ENCODE assay signal across 31 mouse cellular contexts in the genomic region with DNA sequence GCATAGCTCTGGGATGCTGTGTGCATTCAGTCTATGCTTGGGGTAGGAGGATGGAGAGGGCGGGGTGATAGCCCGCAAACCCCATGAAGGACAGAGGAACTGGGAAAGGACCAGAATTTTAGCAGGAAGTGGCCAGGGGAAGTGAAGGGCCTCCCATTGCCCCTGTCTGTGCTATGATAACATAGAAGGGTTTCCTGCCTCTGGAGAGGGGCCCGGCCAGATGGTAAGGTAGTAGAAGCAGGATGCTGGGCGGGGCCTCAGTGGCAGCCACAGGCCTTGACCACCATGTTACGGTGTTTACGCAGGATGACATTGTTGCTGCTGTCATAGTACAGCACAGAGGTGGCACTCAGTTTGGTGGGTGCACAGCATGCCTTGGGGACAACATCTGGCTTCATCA. TPM values are rescaled to one million over a fixed set of nuclear protein-coding genes. Genes with fewer than 3 reads are reported as not detected.
DNase-seq lines count a peak whose midpoint lies in the region; ATAC-seq and TF ChIP-seq lines count a peak whose summit lies in the region.
"Had no signal": no experiment of that assay in that cellular context is flagged by ENCODE, and none has a peak within 500 bp of the region (broad histone marks: within the 10 kb centered on the region; RNA-seq: fewer than 3 reads in every experiment).

No protein-coding gene starts in this region.

- H3K27ac ChIP-seq in kidney, embryonic 16.5 days (ENCODE audit: low read length) = no peak overlapping the region
- H3K27ac ChIP-seq in kidney, adult 2 months (ENCODE audit: insufficient read depth, low read depth, low read length) = no peak overlapping the region
- 0 out of 2 replicates have a peak overlapping the region, but pooled peaks have one; percentile 32 for H3K27ac ChIP-seq in liver, embryonic 13.5 days
- H3K27ac ChIP-seq: embryonic facial prominence, embryonic 12.5 days; forebrain, embryonic 15.5 days; limb, embryonic 10.5 days; macrophage; stomach, embryonic 15.5 days had no signal

- no peaks in the 10 kb centered on the region for H3K36me3 ChIP-seq in kidney, embryonic 16.5 days (ENCODE audit: insufficient read depth, low read length)
- no peaks in the 10 kb centered on the region for H3K36me3 ChIP-seq in kidney, adult 2 months (ENCODE audit: control insufficient read depth, insufficient read depth, low read length)
- no peaks in the 10 kb centered on the region for H3K36me3 ChIP-seq in liver, embryonic 13.5 days
- H3K36me3 ChIP-seq: embryonic facial prominence, embryonic 12.5 days; forebrain, embryonic 15.5 days; limb, embryonic 10.5 days; stomach, embryonic 15.5 days had no signal

- no peak overlapping the region for H3K4me2 ChIP-seq in kidney, embryonic 16.5 days (replicated peaks; ENCODE audit: low read depth, low read length)
- H3K4me2 ChIP-seq in liver, embryonic 13.5 days = no peak overlapping the region
- H3K4me2 ChIP-seq: embryonic facial prominence, embryonic 12.5 days; forebrain, embryonic 15.5 days; stomach, embryonic 15.5 days had no signal

- H3K27me3 ChIP-seq in kidney, embryonic 16.5 days (ENCODE audit: insufficient read depth, low read length) = no peaks in the 10 kb centered on the region
- H3K27me3 ChIP-seq in kidney, adult 2 months (replicated peaks; ENCODE audit: control insufficient read depth, insufficient read depth, low read length) = no peaks in the 10 kb centered on the region
- H3K27me3 ChIP-seq in liver, embryonic 13.5 days = no peaks in the 10 kb centered on the region
- H3K27me3 ChIP-seq: embryonic facial prominence, embryonic 12.5 days; forebrain, embryonic 15.5 days; stomach, embryonic 15.5 days had no signal

- TF ChIP-seq CTCF in kidney, adult 2 months (conservative IDR thresholded peaks at IDR 0.05; ENCODE audit: insufficient read depth, insufficient read length, low read depth, low read length) = no peak

- no peaks in the 10 kb centered on the region for H3K4me1 ChIP-seq in kidney, embryonic 16.5 days (ENCODE audit: insufficient read depth, low read length)
- H3K4me1 ChIP-seq in kidney, adult 2 months (ENCODE audit: control insufficient read depth, insufficient read depth, low read length) = no peaks in the 10 kb centered on the region
- H3K4me1 ChIP-seq in liver, embryonic 13.5 days (replicated peaks) = peaks cover 18% of the 10 kb centered on the region; the same call in 1 of the 2 replicates
- H3K4me1 ChIP-seq: embryonic facial prominence, embryonic 12.5 days; forebrain, embryonic 15.5 days; stomach, embryonic 15.5 days had no signal

- TF ChIP-seq POLR2A in kidney, adult 2 months (IDR thresholded peaks at IDR 0.05; ENCODE audit: low read depth, low read length) = no peak

- H3K9ac ChIP-seq in kidney, embryonic 16.5 days (replicated peaks; ENCODE audit: low read length) = no peak overlapping the region
- H3K9ac ChIP-seq in liver, embryonic 13.5 days = no peak overlapping the region
- H3K9ac ChIP-seq: embryonic facial prominence, embryonic 12.5 days; forebrain, embryonic 15.5 days; stomach, embryonic 15.5 days had no signal

- peak; percentile 26; the same call in 1 of the 2 replicates for ATAC-seq in kidney, embryonic 16.5 days (ENCODE audit: low FRiP score, low TSS enrichment)
- ATAC-seq in common myeloid progenitor, adult 5-6 weeks (replicated peaks; ENCODE audit: low read depth, poor library complexity, severe bottlenecking) = peak; percentile 95
- ATAC-seq in liver, embryonic 13.5 days (ENCODE audit: low read depth) = peak; percentile 62
- peak; percentile 83 for ATAC-seq in megakaryocyte progenitor cell, adult 5-6 weeks (replicated peaks; ENCODE audit: poor library complexity)
- no peak for ATAC-seq in erythroblast, adult 5-6 weeks (replicated peaks; ENCODE audit: low FRiP score, poor library complexity, severe bottlenecking)
- ATAC-seq: forebrain, embryonic 15.5 days; hindbrain, embryonic 16.5 days had no signal

- WGBS in kidney, embryonic 16.5 days = 73% methylated on average over 6 of the region's 6 CpGs
- WGBS in kidney, adult 2 months = 79% methylated on average over 6 of the region's 6 CpGs
- 22% methylated on average over 6 of the region's 6 CpGs for WGBS in liver, embryonic 13.5 days (ENCODE audit: insufficient replicate concordance)

- no peak for DNase-seq in kidney, adult 2 months
- no peak for DNase-seq in liver, embryonic 13.5 days
- DNase-seq in left cerebral cortex, adult 8-10 months (ENCODE audit: low spot score in 2 of 2) = no peak
- DNase-seq in cerebellum, adult 18-20 months = no peak
- DNase-seq: B cell, adult 2 months; cerebellum, adult 9-10 months; gastrocnemius, postnatal 25 days; kidney, adult 11 months; kidney, postnatal 10 days; lung, adult 18-20 months; midbrain, embryonic 14.5 days; right cerebral cortex, postnatal 14 days; thymus, adult 2 months had no signal

- H3K4me3 ChIP-seq in kidney, embryonic 16.5 days (ENCODE audit: low read length) = no peak overlapping the region
- H3K4me3 ChIP-seq in kidney, adult 2 months (ENCODE audit: insufficient read depth, low read depth, low read length) = no peak overlapping the region
- H3K4me3 ChIP-seq in liver, embryonic 13.5 days (replicated peaks) = no peak overlapping the region
- H3K4me3 ChIP-seq: embryonic facial prominence, embryonic 12.5 days; forebrain, embryonic 15.5 days; limb, embryonic 10.5 days; myocyte; stomach, embryonic 15.5 days had no signal

- H3K9me3 ChIP-seq in kidney, embryonic 16.5 days (ENCODE audit: low read length) = no peaks in the 10 kb centered on the region
- H3K9me3 ChIP-seq in liver, embryonic 13.5 days (replicated peaks) = no peaks in the 10 kb centered on the region
- H3K9me3 ChIP-seq: embryonic facial prominence, embryonic 12.5 days; forebrain, embryonic 15.5 days; limb, embryonic 10.5 days; stomach, embryonic 15.5 days had no signal

RNA-seq across cellular contexts. Expression of a gene that starts 10.4 kb away (rescaled TPM):
- polyA plus RNA-seq in kidney, embryonic 16.5 days (2015; fragmentation: Nextera tagmentation; extraction: Ambion mirVana) = 0.16 TPM in 1 of 2 replicates, not detected in the other
- 0.11 and 0.30 TPM in 2 replicates for polyA plus RNA-seq in kidney, adult 2 months (2012; rRNA removed)
- not detected in 2 replicates for total RNA-seq in common myeloid progenitor, adult 5-6 weeks (2017)
- polyA plus RNA-seq in liver, embryonic 13.5 days (2015; fragmentation: Nextera tagmentation; extraction: Ambion mirVana) = 0.06 TPM in 1 of 2 replicates, not detected in the other
- not detected in 2 replicates for total RNA-seq in megakaryocyte progenitor cell, adult 5-6 weeks (2015)
- not detected in 2 replicates for total RNA-seq in megakaryocyte progenitor cell, adult 5-6 weeks (2017)
- total RNA-seq in left cerebral cortex, adult 8-10 months (2022) = under 1 TPM in 2 of 4 experiments, not detected in 2; 0.20 to 0.26 TPM
- not detected in 2 replicates for total RNA-seq in erythroblast, adult 5-6 weeks (2015; ENCODE audit: low replicate concordance)
- total RNA-seq in erythroblast, adult 5-6 weeks (2017; ENCODE audit: low replicate concordance) = not detected in 2 replicates
- total RNA-seq: adrenal gland, adult 18-20 months; adrenal gland, postnatal 4 days; heart, adult 8-10 months; heart, postnatal 25 days; layer of hippocampus, adult 18-20 months; layer of hippocampus, postnatal 25 days had no signal
- polyA plus RNA-seq: embryonic facial prominence, embryonic 12.5 days; forebrain, embryonic 15.5 days; limb, embryonic 10.5 days; macrophage; midbrain, embryonic 14.5 days; neural tube, embryonic 14.5 days; stomach, embryonic 15.5 days had no signal

RNA-seq across cellular contexts. Expression of a gene that starts 30.0 kb away (rescaled TPM):
- polyA plus RNA-seq in kidney, embryonic 16.5 days (2015; fragmentation: Nextera tagmentation; extraction: Ambion mirVana) = 0.32 and 0.36 TPM in 2 replicates
- polyA plus RNA-seq in kidney, adult 2 months (2012; rRNA removed) = 1.5 and 2.9 TPM in 2 replicates
- total RNA-seq in common myeloid progenitor, adult 5-6 weeks (2017) = not detected in 2 replicates
- polyA plus RNA-seq in liver, embryonic 13.5 days (2015; fragmentation: Nextera tagmentation; extraction: Ambion mirVana) = 0.16 and 0.38 TPM in 2 replicates
- total RNA-seq in megakaryocyte progenitor cell, adult 5-6 weeks (2015) = 0.17 TPM in 1 of 2 replicates, not detected in the other
- total RNA-seq in megakaryocyte progenitor cell, adult 5-6 weeks (2017) = 0.12 TPM in 1 of 2 replicates, not detected in the other
- total RNA-seq in left cerebral cortex, adult 8-10 months (2022) = not detected
- not detected in 2 replicates for total RNA-seq in erythroblast, adult 5-6 weeks (2015; ENCODE audit: low replicate concordance)
- total RNA-seq in erythroblast, adult 5-6 weeks (2017; ENCODE audit: low replicate concordance) = not detected in 2 replicates
- total RNA-seq: adrenal gland, adult 18-20 months; adrenal gland, postnatal 4 days; heart, adult 8-10 months; layer of hippocampus, adult 18-20 months had no signal
- polyA plus RNA-seq: macrophage had no signal

RNA-seq across cellular contexts. Expression of a gene that starts 50.9 kb away (rescaled TPM):
- 45.0 and 47.7 TPM in 2 replicates for polyA plus RNA-seq in kidney, embryonic 16.5 days (2015; fragmentation: Nextera tagmentation; extraction: Ambion mirVana)
- 57.8 and 67.1 TPM in 2 replicates for polyA plus RNA-seq in kidney, adult 2 months (2012; rRNA removed)
- total RNA-seq in common myeloid progenitor, adult 5-6 weeks (2017) = 140 and 158 TPM in 2 replicates
- polyA plus RNA-seq in liver, embryonic 13.5 days (2015; fragmentation: Nextera tagmentation; extraction: Ambion mirVana) = 93.5 and 100 TPM in 2 replicates
- 141 and 168 TPM in 2 replicates for total RNA-seq in megakaryocyte progenitor cell, adult 5-6 weeks (2015)
- total RNA-seq in megakaryocyte progenitor cell, adult 5-6 weeks (2017) = 118 and 136 TPM in 2 replicates
- 10 to 100 TPM; 40.2 to 43.2 (median 42.4) TPM for total RNA-seq in left cerebral cortex, adult 8-10 months (2022)
- 139 and 182 TPM in 2 replicates for total RNA-seq in erythroblast, adult 5-6 weeks (2015; ENCODE audit: low replicate concordance)
- total RNA-seq in erythroblast, adult 5-6 weeks (2017; ENCODE audit: low replicate concordance) = 218 and 250 TPM in 2 replicates
